Mouse (Mus musculus) C2C12 (cell line): ENCODE measurements at regions not wholly inside any gene's neighbourhood (a gene's known extent, or its start where the extent isn't known, plus 50 kb on each side); places are given as distances from the start of the nearest gene placed in this dataset.

Experiments
- CEBPB ChIP-seq: IDR thresholded peaks from one replicate; pipeline ENCODE4 v1.6.1; 2011; ENCODE audit warnings: low read depth, mild to moderate bottlenecking, control low read depth, moderate library complexity
- CTCF ChIP-seq: IDR thresholded peaks from one replicate; pipeline ENCODE4 v1.5.1; 2011; ENCODE audit not compliant: control insufficient read depth, insufficient read depth, insufficient read length
- FOSL1 ChIP-seq: IDR thresholded peaks from one replicate; pipeline ENCODE4 v1.8.0; 2011; ENCODE audit warnings: mild to moderate bottlenecking, low read length; ENCODE audit not compliant: poor library complexity, insufficient read depth, severe bottlenecking
- MAX ChIP-seq: IDR thresholded peaks from one replicate; pipeline ENCODE4 v1.6.1; 2011; ENCODE audit warnings: mild to moderate bottlenecking, control low read depth
- MYOD1 ChIP-seq: IDR thresholded peaks from one replicate; pipeline ENCODE4 v1.6.1; 2011; ENCODE audit warnings: low read depth; ENCODE audit not compliant: control insufficient read depth, insufficient read length
- MYOG ChIP-seq: IDR thresholded peaks from one replicate; pipeline ENCODE4 v1.6.1; 2011; ENCODE audit not compliant: control insufficient read depth, insufficient read length; ENCODE audit errors: extremely low read depth
- USF1 ChIP-seq: IDR thresholded peaks from one replicate; pipeline ENCODE4 v1.6.1; 2011; ENCODE audit warnings: low read depth, mild to moderate bottlenecking, control low read depth, moderate library complexity

GRCm38 (mm10) chr7:133212328-133212727, 88.2 kb upstream of the Ctbp2 start:
- TF ChIP-seq CEBPB: no peak
- no peak for TF ChIP-seq CTCF
- no peak for TF ChIP-seq USF1
- no peak for TF ChIP-seq MAX
- TF ChIP-seq MYOD1: no peak
- no peak for TF ChIP-seq MYOG
- TF ChIP-seq FOSL1: no peak
